Mouse (Mus musculus) G1E (cell line): ENCODE results near the gene Hes3.

Experiments
- CTCF ChIP-seq: IDR thresholded peaks from 2 replicates; pipeline ENCODE4 v1.5.1; 2012; ENCODE audit warnings: low read depth, low read length, inconsistent platforms, mixed read lengths
- GATA1 ChIP-seq: IDR thresholded peaks from 2 replicates; pipeline ENCODE4 v1.6.1; 2012; ENCODE audit warnings: borderline replicate concordance, low read length, inconsistent platforms, mixed read lengths
- GATA2 ChIP-seq: IDR thresholded peaks from 2 replicates; pipeline ENCODE4 v1.6.1; 2012; ENCODE audit warnings: low read depth, low read length, inconsistent platforms, borderline replicate concordance
- POLR2AphosphoS5 ChIP-seq: IDR thresholded peaks from 2 replicates; pipeline ENCODE4 v1.6.1; 2012; ENCODE audit warnings: low read depth, low read length, inconsistent platforms; ENCODE audit not compliant: insufficient replicate concordance
- TAL1 ChIP-seq: conservative IDR thresholded peaks from 2 replicates; pipeline ENCODE4 v1.6.1; 2012; ENCODE audit warnings: low read depth, low read length, inconsistent platforms, mixed read lengths

- no peak for TF ChIP-seq GATA1
- TF ChIP-seq CTCF = no peak
- no peak for TF ChIP-seq TAL1
- no peak for TF ChIP-seq POLR2AphosphoS5
- no peak for TF ChIP-seq GATA2
Observed at GRCm38 (mm10) chr4:152264867-152265568, 26.4 kb downstream of the Hes3 start.
